Mouse (Mus musculus): ENCODE data around the gene Ugt1a6b.

- TF ChIP-seq CTCF (IDR thresholded peaks at IDR 0.05; ENCODE audit: extremely low read depth, insufficient read depth, low read length) (no peak), POLR2A (IDR thresholded peaks at IDR 0.05; ENCODE audit: extremely low read depth, insufficient read depth, low read length) (no peak)
These were observed 124.4 kb downstream of the Ugt1a6b start for GRCm38 (mm10) chr1:88227482-88227881.

Measured in cortical plate, adult 2 months (tissue).